Mouse (Mus musculus) CD4-positive, CD25-positive, alpha-beta regulatory T cell (primary cell): ENCODE results near the gene Ptrh2. TPM values are rescaled to one million over a fixed set of nuclear protein-coding genes. Genes with fewer than 3 reads are reported as not detected.

Experiments
- polyA plus RNA-seq: library from polyadenylated mRNA; unstranded; fragments of 100-300 nt; shearing (Covaris generic); gene quantifications from one replicate; pipeline ENCODE4 v1.2.1, GENCODE M21; 2017

Gene Ptrh2
- 10.4 TPM for polyA plus RNA-seq

GRCm38 (mm10) chr11:86683395-86684125 lies at the start of gene Ptrh2, which contains the start of gene Vmp1:
Ptrh2 (plus strand) TSS chr11:86683985.
Vmp1 (minus strand) TSS chr11:86683836.

Other genes with a start within 250 kb of the Ptrh2 start
- 50.7 TPM for gene Rnft1, start 199.3 kb upstream of the Ptrh2 start, polyA plus RNA-seq
- 50.2 TPM for gene Rps6kb1, start 139.2 kb upstream of the Ptrh2 start, polyA plus RNA-seq
- 7.6 TPM for gene Tubd1, start 139.0 kb upstream of the Ptrh2 start, polyA plus RNA-seq
- 148 TPM for gene Vmp1, start 149 bp upstream of the Ptrh2 start, polyA plus RNA-seq
- gene Cltc, start 73.6 kb downstream of the Ptrh2 start, polyA plus RNA-seq: 125 TPM
- gene Dhx40, start 123.8 kb downstream of the Ptrh2 start, polyA plus RNA-seq: 36.5 TPM